Mouse (Mus musculus) urinary bladder, postnatal 10 days (tissue): ENCODE data around the gene Pla2g1b.

ENCODE experiments used
- DNase-seq: peaks from one replicate; pipeline ENCODE4 v3.0.0; 2022; ENCODE audit warnings: low spot score

Gene Pla2g1b

DNA sequence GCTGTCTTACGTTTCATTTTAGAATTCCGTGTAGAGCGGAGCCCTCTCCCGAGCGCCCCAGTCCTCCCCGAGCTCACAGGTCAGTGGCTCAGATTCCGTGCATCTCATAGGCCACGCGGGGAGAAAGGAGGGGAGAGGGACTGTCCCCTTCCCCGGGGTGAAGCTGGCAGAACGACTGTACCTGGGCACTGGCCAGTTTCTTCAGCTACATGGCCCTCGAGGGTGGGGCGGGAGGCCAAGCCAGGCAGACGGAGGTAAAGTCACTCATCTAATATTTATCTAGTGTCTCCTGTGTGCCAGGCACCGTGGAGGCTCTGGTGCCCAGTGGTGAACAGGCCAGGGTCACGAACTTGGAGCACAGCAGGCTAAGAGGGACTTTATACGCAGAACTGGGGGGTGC, 19.0 kb upstream of the Pla2g1b start:
- no peak for DNase-seq

DNA sequence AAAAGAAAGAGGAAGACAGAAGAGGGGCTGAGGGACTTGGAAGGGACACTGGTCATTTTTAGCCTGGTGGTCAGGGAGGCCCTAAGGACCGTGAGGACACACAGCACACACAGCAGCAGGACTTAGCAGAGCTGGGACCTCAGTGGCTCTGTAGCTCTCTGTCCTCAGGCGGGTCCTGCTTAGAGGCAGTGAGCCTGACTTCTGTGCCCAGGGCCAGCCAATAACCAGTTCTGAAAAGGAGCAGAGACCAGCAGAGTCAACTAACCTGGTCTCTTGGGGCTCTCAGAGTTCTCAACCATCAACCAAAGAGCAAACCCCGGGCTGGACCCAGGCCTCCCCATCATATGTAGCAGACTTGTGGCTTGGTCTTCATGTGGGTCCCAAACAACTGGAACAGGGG, 16.8 kb upstream of the Pla2g1b start:
- no peak for DNase-seq

DNA sequence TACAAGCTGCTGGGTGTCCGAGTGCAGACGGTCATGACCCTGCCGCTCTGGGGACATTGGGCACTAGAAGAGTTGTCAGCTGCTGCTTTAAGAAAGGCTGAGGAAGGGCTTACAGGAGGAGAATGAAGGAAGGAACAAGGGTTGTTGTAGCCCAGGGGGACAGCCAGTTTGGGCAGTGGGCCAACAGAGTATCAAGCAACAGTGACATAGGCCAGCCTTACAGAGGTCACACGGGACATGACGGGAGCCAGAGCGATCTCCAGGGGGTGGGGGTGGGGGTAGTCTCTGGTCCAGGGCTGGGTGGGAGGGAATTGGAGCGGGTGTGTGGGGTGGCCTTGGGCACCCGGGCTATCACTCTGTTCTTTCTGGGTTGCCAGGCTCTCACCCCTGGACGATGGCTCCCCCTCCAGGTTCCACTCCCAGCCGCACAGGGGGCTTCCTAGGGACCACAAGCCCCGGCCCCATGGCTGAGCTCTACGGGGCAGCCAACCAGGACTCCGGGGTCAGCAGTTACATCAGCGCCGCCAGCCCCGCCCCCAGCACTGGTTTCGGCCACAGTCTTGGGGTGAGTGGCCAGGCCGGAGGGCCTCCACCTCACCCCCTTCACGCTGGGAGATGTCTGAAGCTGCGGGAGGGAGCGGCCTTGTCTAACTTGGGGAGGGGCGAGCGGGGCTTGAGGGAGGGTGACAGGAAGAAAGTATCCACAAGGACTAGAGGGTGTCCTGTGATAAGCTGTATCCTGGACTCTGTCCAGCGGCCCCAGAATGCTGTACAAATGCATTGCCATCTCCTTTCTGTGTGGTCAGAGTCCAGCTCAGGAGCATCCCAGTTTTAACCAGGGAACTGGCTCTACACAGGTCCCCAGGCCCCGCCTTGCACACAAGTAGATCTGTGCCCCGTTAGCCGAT, 15.4 kb upstream of the Pla2g1b start:
- no peak for DNase-seq

DNA sequence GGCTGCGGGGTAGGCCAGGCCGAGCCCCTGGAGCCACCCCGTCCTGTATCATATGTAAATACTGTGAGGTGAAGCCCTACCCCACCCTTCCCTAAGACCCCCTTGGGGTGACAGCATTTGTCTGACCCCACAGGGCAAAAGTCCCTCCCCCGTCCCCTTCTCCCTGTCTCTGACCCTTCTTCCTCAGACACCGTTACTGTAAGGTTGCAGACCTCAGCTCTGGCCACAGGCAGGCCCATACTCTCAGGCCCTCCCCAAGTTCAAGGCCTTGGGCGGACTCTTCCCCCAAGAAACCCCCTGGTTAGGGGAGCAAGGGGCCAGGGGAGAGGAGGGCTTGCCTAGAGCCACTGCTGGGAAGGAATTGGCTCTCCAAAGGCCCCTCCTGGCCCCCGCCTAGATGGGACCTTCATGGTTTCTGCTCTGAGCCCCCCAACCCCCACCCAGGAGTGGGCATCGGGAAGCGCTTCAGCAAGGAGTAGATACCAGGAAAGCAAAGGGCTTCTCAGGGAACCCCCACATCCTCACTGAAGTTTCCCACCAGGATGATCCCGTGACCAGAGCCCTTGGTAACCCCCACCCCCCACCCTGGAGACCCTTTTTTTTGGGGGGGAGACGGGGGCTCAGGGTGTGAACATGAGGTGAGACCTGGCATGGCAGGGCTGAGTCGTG, 11.5 kb upstream of the Pla2g1b start:
- DNase-seq = no peak

- no peak for DNase-seq
These were observed 10.2 kb upstream of the Pla2g1b start for GRCm38 (mm10) chr5:115455838-115456237.

- DNase-seq = no peak
These were observed 7.1 kb upstream of the Pla2g1b start for GRCm38 (mm10) chr5:115458918-115459317.

GRCm38 (mm10) chr5:115464408-115465115, 1.5 kb upstream of the Pla2g1b start:
- no peak for DNase-seq

DNA sequence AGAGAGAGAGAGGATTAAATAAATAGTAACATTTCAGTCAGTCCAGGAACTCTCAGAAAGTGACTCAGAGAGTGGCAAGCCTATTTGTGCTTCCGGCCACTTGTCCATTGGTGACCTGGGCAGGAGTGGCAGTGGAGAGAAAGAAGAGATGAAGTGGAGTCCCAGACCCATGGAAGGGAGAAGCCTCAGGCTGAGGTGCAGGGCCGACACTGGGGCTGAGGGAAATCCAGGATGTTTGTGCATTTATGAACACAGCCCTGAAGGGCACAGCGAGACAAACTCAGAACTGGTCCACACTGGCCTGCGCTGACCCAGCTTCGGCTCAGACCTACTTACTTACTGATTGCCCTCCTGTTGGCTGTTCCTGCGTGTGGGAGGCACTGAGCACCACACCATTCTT, 3.7 kb downstream of the Pla2g1b start:
- no peak for DNase-seq

GRCm38 (mm10) chr5:115470766-115471531, 4.9 kb downstream of the Pla2g1b start:
- no peak for DNase-seq

DNA sequence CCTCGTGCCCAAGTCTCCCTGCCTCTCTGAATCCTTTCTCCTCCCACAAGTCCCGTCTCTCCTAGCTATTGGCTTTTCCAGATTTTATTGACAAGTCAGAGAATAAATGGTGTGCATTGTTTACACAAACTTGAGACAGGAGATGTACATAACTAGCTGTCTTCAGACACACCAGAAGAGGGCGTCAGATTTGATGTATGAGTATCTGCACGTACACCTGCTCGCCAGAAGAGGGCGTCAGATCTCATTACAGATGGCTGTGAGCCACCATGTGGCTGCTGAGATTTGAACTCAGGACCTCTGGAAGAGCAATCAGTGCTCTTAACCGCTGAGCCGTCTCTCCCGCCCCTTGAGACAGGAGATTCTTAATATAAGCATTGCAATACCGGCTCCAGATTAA, 7.1 kb downstream of the Pla2g1b start:
- no peak for DNase-seq

GRCm38 (mm10) chr5:115474174-115474828, 8.2 kb downstream of the Pla2g1b start:
- no peak for DNase-seq

GRCm38 (mm10) chr5:115475337-115476106, 9.5 kb downstream of the Pla2g1b start:
- no peak for DNase-seq

- no peak for DNase-seq
These were observed 10.2 kb downstream of the Pla2g1b start for GRCm38 (mm10) chr5:115476107-115476727.

- DNase-seq = no peak
These were observed 13.5 kb downstream of the Pla2g1b start for GRCm38 (mm10) chr5:115479561-115479960.

GRCm38 (mm10) chr5:115480101-115480500, 14.0 kb downstream of the Pla2g1b start:
- no peak for DNase-seq

GRCm38 (mm10) chr5:115482390-115483265, 16.6 kb downstream of the Pla2g1b start:
- DNase-seq = no peak

DNA sequence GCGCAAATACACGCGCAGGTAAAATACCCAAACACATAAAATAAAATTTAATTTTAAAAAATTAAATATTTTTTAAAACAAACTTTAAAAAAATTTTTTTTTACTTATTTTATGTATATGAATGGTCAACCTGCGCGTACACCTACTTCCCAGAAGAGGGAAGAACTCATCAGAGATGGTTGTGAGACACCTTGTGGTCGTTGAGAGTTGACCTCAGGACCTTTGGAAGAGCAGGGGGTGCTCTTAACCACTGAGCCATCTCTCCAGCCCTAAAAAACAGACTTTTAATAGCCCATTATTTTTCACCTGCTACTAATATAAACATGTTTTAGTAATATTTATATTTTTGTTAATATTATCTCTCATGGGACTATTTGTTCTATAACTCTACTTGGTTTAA, 17.3 kb downstream of the Pla2g1b start:
- no peak for DNase-seq

DNA sequence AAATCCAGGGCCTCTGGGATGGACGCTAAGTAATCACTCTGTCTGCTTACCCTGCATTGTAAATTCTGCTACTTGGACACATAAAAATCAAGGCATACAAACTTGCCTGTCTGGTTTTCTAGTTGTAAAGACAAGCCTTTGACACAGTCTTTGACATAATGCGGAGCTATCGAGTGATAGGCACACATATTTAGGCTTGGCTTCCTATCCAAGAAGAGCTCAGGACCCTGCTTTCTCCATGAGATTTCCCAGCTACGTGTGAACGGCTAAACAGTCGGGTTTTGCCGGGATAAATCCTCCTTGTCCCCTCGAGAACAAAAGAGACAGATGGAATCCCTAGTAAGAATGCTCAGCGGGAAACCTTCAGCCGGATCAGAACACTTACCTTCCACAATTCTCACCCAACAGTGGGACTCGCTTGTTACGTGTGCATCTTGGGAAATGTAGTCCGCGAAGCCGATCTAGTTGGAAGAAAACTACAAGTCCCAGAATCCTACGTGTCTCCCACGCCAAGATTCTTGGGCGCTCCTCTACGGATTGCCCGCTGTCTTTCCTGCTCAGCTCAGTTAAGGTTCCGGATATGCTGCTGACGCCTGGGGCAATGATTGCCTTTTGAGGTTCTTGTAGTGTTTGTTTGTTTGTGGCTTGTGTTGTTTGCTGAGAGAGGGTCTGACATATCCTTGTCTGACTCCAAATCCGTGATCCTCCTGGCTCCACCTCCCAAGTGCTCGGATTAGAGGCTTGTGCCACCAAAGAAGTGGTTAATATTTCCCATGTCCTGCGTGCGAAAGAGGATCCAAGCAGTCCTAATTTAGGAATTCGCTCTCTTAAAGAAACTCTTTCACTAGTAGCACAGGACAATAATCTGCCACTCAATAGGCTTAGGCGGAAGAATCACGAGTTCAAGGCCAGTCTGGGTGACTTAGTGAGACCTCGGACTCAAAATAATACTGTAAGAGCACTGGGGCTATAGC, 18.2 kb downstream of the Pla2g1b start, which contains the start of gene Sirt4:
Sirt4 (minus strand) TSS at position 779 of the 974 bp plus-strand sequence.
- DNase-seq = no peak
